Mouse (Mus musculus) monocyte, adult 2 months (primary cell): ENCODE results near the gene Slc6a16.

Experiments
- DNase-seq, 2 experiments: peaks; one replicate each; pipeline ENCODE4 v3.0.0; 2022; ENCODE audit warnings: low spot score in 2 of 2, low read depth in 1 of 2

The Slc6a16 gene

GRCm38 (mm10) chr7:45216442-45217183 lies 24.3 kb upstream of the Slc6a16 start:
- no peak for DNase-seq

GRCm38 (mm10) chr7:45221680-45222079 lies 19.2 kb upstream of the Slc6a16 start:
- no peak for DNase-seq

GRCm38 (mm10) chr7:45224826-45225225 lies 16.1 kb upstream of the Slc6a16 start:
- no peak for DNase-seq

GRCm38 (mm10) chr7:45226421-45226820 lies 14.5 kb upstream of the Slc6a16 start:
- DNase-seq = no peak

DNA sequence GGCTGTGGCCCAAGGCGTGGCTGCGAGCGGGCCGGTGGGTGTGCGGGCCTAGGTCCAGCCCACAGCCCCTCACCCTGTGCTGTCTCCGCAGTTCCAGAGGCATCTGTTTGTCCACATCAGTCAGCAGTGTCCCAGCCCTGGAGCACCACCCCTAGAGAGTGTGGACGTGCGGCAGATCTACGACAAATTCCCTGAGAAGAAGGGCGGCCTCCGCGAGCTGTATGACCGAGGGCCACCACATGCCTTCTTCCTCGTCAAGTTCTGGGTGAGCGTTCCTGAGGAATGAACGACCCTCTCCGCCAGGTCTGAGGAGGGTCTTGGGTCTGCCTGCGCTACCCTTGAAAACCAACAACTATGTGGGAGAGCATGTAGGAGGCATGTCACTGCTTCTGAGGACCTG lies 12.3 kb upstream of the Slc6a16 start:
- DNase-seq = no peak

DNA sequence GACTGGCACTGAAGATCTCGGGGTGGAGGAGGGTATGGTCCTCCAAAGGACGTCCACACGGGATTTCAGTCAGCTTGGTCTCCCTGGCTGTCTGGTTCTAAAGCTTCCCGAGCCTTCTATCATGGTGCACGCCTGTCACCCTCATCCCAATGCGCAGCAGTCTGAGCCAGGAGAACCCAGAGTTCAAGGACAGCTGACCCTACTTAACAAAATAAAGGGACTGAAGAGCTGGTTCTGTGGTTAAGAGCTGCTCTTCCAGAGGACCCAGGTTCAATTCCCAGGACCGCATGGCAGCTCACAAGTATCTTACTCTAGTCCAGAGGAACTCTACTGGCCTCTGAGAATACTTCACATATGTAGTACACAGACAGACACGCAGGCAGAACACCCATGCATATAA lies 11.8 kb upstream of the Slc6a16 start:
- DNase-seq = no peak

DNA sequence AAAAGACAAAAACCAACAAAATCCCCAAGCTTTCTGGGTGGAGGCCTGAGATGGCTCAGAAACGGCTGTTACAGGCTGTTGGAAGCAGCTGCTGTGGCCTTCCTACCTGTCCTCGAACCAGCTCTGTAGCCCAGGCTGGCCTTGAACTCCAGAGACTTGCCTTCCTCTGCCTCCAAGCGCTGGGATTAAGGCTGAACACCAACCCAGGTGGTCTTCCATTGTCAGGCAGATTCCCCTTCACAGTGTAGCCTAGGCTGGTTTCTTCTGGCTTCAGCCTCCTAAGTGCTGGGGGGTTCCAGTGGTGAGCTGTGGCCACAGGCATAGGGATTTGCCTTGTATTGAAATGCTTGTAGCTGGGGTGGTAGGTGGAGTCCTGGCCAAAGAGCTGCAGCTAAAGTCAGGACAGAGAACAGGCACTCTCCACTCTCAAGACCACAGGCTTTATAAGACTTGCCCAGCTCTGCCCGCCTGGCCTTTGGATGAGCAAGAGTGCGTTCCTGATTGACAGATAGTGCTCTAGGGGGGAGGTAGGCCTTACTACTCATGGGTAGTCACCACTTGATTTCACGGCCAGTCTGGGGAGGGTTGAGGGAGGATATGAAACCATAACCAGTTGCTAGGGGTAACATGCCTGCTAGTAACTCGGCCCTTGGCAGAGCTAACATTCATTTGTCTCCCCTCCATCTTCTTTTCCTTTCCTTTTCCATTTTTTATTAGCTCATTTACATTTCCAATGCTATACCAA lies 11.3 kb upstream of the Slc6a16 start:
- DNase-seq = peak in 1 of 2 experiments; percentile 26

DNA sequence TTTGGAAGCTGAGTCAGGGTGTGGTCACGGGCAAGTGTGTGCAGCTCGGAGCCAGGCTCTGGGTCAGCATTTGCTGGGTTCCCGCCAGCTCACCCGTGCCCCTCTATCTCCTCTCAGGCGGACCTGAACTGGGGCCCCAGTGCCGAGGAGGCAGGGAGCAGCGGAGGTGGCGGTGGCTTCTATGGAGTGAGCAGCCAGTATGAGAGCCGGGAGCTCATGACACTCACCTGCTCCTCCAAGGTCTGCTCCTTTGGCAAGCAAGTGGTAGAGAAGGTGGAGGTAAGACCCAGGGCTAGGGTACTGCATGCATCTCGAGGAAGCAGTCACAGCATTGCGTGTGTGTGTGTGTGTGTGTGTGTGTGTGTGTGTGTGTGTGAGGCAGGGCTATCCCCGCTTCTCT lies 9.7 kb upstream of the Slc6a16 start:
- DNase-seq = no peak

GRCm38 (mm10) chr7:45231941-45232340 lies 8.9 kb upstream of the Slc6a16 start:
- DNase-seq = no peak

GRCm38 (mm10) chr7:45232716-45233465 lies 8.0 kb upstream of the Slc6a16 start:
- DNase-seq = no peak

DNA sequence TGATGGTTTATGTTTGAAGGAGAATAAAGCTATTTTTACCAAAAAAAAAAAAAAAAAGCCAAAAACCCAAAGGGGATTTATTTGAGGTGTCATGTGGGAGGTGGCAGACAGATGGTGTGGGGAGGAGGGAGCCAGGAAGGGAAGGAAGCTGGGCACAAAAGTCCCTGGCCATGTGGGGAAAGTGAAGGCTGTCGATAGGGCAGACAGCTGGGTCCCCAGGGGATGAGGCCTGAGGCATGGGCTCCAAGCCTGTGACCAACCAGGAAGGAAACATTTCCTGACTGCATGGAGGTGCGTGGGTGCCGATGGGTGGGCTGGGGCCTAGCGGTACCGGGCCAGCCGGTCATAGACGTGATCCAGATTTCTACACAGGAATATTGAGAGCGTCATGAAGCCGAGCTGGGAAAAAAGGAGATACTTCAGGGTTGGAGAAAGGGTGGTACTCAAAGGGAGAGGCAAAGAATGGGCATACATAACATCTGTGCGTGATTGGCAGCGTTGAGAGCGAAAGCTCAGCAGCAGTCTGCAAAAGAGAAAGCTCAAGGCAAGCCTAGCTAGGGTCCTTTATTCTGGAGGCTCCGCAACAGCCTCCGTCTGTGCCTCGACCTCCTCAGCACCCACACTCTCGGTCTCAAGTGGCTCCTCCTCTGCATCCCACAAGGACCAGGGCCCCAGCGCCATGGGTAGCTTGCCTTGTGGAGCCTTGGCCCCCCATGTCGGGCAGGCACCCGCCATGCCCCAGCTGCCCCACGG lies 7.1 kb upstream of the Slc6a16 start:
- DNase-seq = no peak

DNA sequence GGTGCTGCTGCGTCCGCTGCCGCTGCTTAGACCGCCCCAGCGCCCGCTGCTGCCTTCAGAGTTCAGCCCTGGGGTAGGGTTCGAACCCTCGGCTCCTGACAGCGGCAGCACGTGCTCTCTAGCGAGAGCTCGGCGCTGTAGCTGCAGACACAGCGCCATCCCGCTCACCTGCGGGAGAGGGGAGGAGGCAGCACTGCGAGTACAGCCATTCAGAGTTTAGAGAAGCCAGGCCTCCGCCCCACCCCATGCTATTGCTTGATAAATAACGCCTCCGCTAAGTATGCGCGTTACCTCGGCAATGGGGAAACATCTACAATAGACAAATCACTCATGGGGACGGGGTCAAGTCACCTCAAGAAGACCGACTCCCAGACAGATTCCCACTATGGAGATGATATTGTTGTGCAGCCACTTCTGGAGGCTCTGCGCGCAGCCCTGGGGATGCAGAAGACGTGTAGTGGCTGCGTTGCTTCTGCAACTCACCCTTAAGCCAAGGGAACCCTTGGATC lies 6.5 kb upstream of the Slc6a16 start:
- DNase-seq = no peak

DNA sequence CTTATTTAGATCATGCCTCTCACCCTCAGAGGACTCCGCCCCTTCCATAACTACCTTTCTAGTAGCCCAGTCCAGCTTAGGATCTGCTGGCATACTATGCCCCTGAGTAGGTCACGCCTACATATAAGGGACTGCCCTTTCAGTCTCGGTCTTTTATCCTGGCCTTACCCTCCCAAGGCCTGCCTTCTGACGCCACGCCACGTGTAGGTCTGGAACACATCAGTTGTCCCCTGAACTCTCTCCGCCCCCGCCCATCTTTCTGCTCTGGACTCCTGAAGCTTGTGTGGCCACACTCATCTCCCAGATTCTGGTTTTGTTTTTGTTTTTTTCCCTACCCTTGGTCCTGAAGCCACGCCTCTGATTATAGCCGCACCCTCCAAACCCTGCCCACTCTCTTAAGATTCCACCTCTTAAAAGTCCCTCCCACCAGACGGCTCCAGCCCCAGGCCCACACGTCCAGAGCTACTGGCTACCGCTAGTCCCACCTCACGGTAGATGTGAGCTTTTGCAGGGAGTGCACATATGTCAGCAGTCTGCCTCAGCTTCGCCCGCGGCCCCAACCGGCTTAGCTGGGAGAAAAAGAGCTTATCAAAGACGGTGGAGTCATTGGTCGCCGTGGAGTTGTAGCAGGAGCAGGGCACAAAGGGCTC lies 5.8 kb upstream of the Slc6a16 start:
- DNase-seq = no peak

DNA sequence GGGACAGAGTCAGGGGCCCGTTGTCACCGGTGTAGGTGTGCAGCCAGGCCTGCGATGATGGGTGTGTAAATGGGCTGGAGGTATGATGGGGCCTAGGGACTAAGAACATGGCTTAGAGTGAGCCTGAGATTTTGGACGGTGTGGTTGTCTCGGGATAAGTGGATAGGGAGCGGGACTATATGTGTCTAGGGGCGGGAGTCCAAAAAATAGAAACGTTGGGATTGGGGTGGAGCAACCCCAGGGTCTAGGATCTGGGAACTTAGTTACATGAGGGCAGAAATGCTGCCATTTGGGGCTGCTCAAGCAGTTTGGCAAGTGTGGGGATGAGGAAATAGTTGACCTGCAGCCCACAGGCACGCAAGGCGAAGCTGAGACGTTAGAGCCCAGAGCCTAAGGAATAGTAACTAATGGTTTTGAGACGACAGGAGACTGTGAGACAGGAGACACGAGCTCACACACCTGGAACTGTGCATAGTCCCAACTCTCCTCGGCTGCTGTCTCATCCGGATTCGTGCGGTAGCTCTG lies 5.2 kb upstream of the Slc6a16 start:
- no peak for DNase-seq

GRCm38 (mm10) chr7:45237747-45238699 lies 2.9 kb upstream of the Slc6a16 start:
- peak; percentile 33 to 42 for DNase-seq

DNA sequence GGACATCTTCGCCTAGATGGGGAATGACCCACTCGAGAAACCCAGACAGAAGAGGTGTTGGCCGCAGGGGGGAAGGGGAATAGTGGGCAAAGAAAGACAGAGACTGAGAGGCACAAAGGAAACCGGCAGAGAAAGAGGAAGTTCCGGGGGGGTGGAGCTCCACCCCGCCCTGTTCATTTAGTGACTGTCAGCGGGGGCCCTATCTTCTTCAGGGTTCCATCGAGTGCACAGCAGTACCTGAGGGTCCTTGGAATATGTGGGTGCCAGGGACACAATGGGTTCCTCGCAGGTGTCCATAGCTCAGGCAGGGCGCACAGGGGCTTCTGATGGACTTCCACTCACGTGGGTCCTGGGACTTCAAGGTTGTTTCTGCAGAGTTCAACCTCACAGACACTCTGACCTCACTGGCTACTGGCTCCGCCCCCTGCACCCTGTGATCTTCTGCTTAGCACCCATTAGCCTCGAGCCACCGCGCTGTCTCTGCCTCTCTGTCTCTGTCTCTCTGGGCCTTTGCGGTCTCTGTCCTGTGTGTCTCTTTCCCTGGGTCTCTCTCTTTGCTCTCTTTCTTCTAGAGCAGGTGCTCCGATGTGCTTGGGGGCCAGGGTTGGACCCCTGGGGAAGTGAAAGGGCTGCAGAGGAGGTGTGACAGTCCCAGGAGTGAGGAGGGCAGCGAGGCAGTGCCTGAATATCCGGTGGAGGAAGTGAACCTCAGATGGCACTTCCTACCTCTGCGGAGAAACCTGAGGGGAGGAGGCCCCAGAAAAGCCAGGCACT lies 2.0 kb upstream of the Slc6a16 start, which contains the start of gene Cd37:
Cd37 (minus strand) TSS at position 393 of the 774 bp plus-strand sequence.
- DNase-seq = peak; percentile 55 to 81

DNA sequence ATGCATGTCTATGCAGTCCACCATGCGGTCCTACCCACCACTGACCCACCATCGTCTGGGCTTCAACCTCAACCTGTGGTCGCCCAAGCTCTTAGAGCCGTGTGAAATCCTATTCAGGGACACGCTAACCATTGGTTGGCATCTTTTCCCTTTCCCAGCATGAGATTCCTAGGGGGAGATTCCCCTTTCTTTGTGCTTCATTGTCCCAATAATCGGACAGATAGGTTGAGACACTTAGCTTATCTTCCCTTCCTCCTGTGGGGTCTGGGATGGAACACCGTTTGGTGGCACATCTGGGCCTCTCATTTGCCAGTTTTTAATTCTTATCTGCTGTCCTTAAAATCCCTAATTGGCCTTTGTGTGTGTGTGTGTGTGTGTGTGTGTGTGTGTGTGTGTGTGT lies 776 bp upstream of the Slc6a16 start:
- no peak for DNase-seq

DNA sequence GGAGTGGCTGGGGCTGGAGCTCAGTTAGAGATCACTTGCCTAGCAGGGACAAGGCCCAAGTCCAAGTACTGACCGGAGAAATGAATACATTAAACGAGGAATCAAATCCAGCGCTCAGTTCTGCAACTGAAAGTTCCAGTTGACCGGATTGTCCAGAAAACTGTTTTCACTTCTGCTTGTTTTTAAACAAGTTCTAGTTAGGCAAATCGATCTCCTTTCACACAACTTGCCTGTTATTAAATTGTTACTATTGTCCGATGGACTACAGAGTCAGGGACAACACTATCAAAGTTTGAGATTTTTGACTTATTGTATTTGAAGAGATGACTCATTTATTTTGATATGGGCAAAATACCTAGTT lies 484 bp downstream of the Slc6a16 start:
- no peak for DNase-seq
